Mouse (Mus musculus) liver, embryonic 14.5 days (tissue): ENCODE data around the gene Dclk2. TPM values are rescaled to one million over a fixed set of nuclear protein-coding genes. Genes with fewer than 3 reads are reported as not detected.

Source experiments
- ATAC-seq: fragments of 200-750 bp; cut with Nextera tagmentation; 2 replicates; pipeline ENCODE4 v1.8.0; 2017; ENCODE audit warnings: moderate number of reproducible peaks, mild to moderate bottlenecking, moderate library complexity; ENCODE audit not compliant: insufficient read depth
- DNase-seq, 3 experiments: peaks; one replicate each; pipeline ENCODE4 v3.0.0-alpha.2; 2012 to 2013; ENCODE audit warnings: low read depth in 3 of 3, low spot score in 3 of 3
- H3K27ac ChIP-seq: fragments of 300-500 bp; sonication (generic); 2 replicates; pipeline ENCODE4 v1.5.1; 2014; ENCODE audit warnings: moderate library complexity, mild to moderate bottlenecking, control low read depth, inconsistent platforms
- H3K27me3 ChIP-seq: fragments of 300-500 bp; sonication (generic); 2 replicates; pipeline ENCODE4 v1.6.1; 2014; ENCODE audit warnings: mild to moderate bottlenecking, low read length, moderate library complexity; ENCODE audit not compliant: control insufficient read depth, insufficient read depth
- H3K36me3 ChIP-seq: fragments of 300-500 bp; sonication (generic); replicated peaks from 2 replicates; pipeline ENCODE4 v1.6.1; 2014; ENCODE audit warnings: low read depth; ENCODE audit not compliant: control insufficient read depth, insufficient read depth
- H3K4me1 ChIP-seq, 2 experiments: fragments of 200-500 bp in 1 of 2; fragments of 300-500 bp in 1 of 2; sonication (generic) in 1 of 2; replicated peaks; 2 replicates each; pipeline ENCODE4 v1.6.1; 2012 to 2014; ENCODE audit warnings: antibody characterized with exemption in 1 of 2, inconsistent platforms in 1 of 2, low read length in 1 of 2; ENCODE audit not compliant: control insufficient read depth in 2 of 2, insufficient read depth in 2 of 2
- H3K4me2 ChIP-seq: fragments of 300-500 bp; sonication (generic); 2 replicates; pipeline ENCODE4 v1.6.1; 2014; ENCODE audit warnings: low read depth, mild to moderate bottlenecking, control low read depth, moderate library complexity
- H3K4me3 ChIP-seq, 2 experiments: fragments of 200-500 bp in 1 of 2; fragments of 300-500 bp in 1 of 2; sonication (generic) in 1 of 2; 2 replicates each; pipeline ENCODE4 v1.5.1; 2012 to 2014; ENCODE audit warnings: low read depth in 2 of 2, low read length in 2 of 2, mild to moderate bottlenecking in 2 of 2, control low read depth in 1 of 2, inconsistent platforms in 1 of 2, moderate library complexity in 1 of 2; ENCODE audit not compliant: insufficient read depth in 1 of 2
- H3K9ac ChIP-seq: fragments of 300-500 bp; sonication (generic); replicated peaks from 2 replicates; pipeline ENCODE4 v1.6.1; 2014; ENCODE audit warnings: mild to moderate bottlenecking, control low read depth, moderate library complexity
- H3K9me3 ChIP-seq: fragments of 300-500 bp; sonication (generic); 2 replicates; pipeline ENCODE4 v1.6.1; 2016; ENCODE audit warnings: low read length, mixed read lengths; ENCODE audit not compliant: control insufficient read depth
- CTCF ChIP-seq: IDR thresholded peaks from 2 replicates; pipeline ENCODE4 v1.5.1; 2016; ENCODE audit warnings: antibody characterized with exemption, low read depth, control low read depth
- EP300 ChIP-seq: IDR thresholded peaks from 2 replicates; pipeline ENCODE4 v1.6.1; 2016; ENCODE audit warnings: antibody characterized with exemption, low read depth
- WGBS: fragments of 180-500 bp; shearing (Covaris S2); extraction: QIAGEN DNeasy Blood & Tissue Kit; methylation state at CpG from one replicate; pipeline ENCODE4 v1.1.7; 2014; ENCODE audit not compliant: insufficient replicate concordance; 5-methylcytosine and 5-hydroxymethylcytosine counted together
- polyA plus RNA-seq, 2 experiments: library from polyadenylated mRNA; depleted of rRNA in 1 of 2; stranded (reverse) in 1 of 2; unstranded in 1 of 2; fragments of >200 nt; fragmentation: Nextera tagmentation in 1 of 2; extraction: Ambion mirVana in 1 of 2; gene quantifications; 2 replicates each; pipeline versions ENCODE4 v1.2.1 to v1.2.3; 2012 to 2014

Dclk2 gene
- polyA plus RNA-seq, 2 experiments: 8.7 to 12.8 TPM

GRCm38 (mm10) chr3:86959088-86959487 is 38.4 kb upstream of the Dclk2 start:
- TF ChIP-seq EP300: no peak
- no peak for TF ChIP-seq CTCF
- Histone ChIP-seq H3K4me2 (no peak overlapping the region), H3K27ac (no peak overlapping the region), H3K4me3 (no peak overlapping the region), H3K36me3 (no peaks in the 10 kb centered on the region), H3K9me3 (no peaks in the 10 kb centered on the region), H3K9ac (no peak overlapping the region), H3K4me1 (no peaks in the 10 kb centered on the region; a peak in 2 of 4 replicates), H3K27me3 (no peaks in the 10 kb centered on the region)
- WGBS: 46% methylated on average over 7 of the region's 7 CpGs
- ATAC-seq: no peak
- DNase-seq: no peak

GRCm38 (mm10) chr3:86955376-86955775 is 34.7 kb upstream of the Dclk2 start:
- H3K4me2 ChIP-seq: no peak overlapping the region
- H3K4me3 ChIP-seq: no peak overlapping the region
- 32% methylated on average over 4 of the region's 4 CpGs for WGBS
- TF ChIP-seq CTCF (no peak), EP300 (no peak)
- H3K9ac ChIP-seq: no peak overlapping the region
- H3K27ac ChIP-seq: no peak overlapping the region
- DNase-seq: no peak
- H3K9me3 ChIP-seq: no peaks in the 10 kb centered on the region; the same call in none of the 2 replicates
- no peaks in the 10 kb centered on the region; a peak in 1 of 4 replicates for H3K4me1 ChIP-seq
- no peaks in the 10 kb centered on the region for H3K27me3 ChIP-seq
- no peak for ATAC-seq
- no peaks in the 10 kb centered on the region for H3K36me3 ChIP-seq

- Histone ChIP-seq H3K4me2 (no peak overlapping the region), H3K4me1 (no peaks in the 10 kb centered on the region), H3K36me3 (no peaks in the 10 kb centered on the region), H3K27me3 (no peaks in the 10 kb centered on the region), H3K9ac (no peak overlapping the region), H3K27ac (no peak overlapping the region), H3K9me3 (no peaks in the 10 kb centered on the region; the same call in none of the 2 replicates), H3K4me3 (no peak overlapping the region)
- WGBS: 39% methylated on average over 1 of the region's 1 CpGs
- TF ChIP-seq CTCF: no peak
- TF ChIP-seq EP300: no peak
- peak in 1 of 3 experiments; percentile 3 for DNase-seq
- no peak for ATAC-seq
These were observed 33.9 kb upstream of the Dclk2 start for GRCm38 (mm10) chr3:86954521-86954920.

- no peak for ATAC-seq
- WGBS: 80% methylated on average over 4 of the region's 4 CpGs
- H3K9ac ChIP-seq: no peak overlapping the region
- no peak overlapping the region for H3K4me3 ChIP-seq
- H3K9me3 ChIP-seq: no peaks in the 10 kb centered on the region; the same call in none of the 2 replicates
- no peak overlapping the region for H3K4me2 ChIP-seq
- TF ChIP-seq CTCF (peak; percentile 54), EP300 (no peak)
- H3K36me3 ChIP-seq: no peaks in the 10 kb centered on the region
- H3K27me3 ChIP-seq: no peaks in the 10 kb centered on the region
- no peaks in the 10 kb centered on the region for H3K4me1 ChIP-seq
- DNase-seq: no peak
- no peak overlapping the region for H3K27ac ChIP-seq
These were observed 33.2 kb upstream of the Dclk2 start for GRCm38 (mm10) chr3:86953819-86954218.

GRCm38 (mm10) chr3:86950652-86951051 is 30.0 kb upstream of the Dclk2 start:
- no peak overlapping the region for H3K4me2 ChIP-seq
- no peaks in the 10 kb centered on the region; the same call in none of the 2 replicates for H3K9me3 ChIP-seq
- WGBS: 13% methylated on average over 2 of the region's 2 CpGs
- TF ChIP-seq EP300 (no peak), CTCF (no peak)
- H3K27ac ChIP-seq: no peak overlapping the region
- H3K9ac ChIP-seq: no peak overlapping the region
- DNase-seq (no peak), ATAC-seq (no peak)
- no peaks in the 10 kb centered on the region for H3K36me3 ChIP-seq
- no peaks in the 10 kb centered on the region for H3K4me1 ChIP-seq
- H3K4me3 ChIP-seq: no peak overlapping the region
- H3K27me3 ChIP-seq: no peaks in the 10 kb centered on the region
